Mouse (Mus musculus) hindbrain, embryonic 16.5 days (tissue): ENCODE results near the gene Zmynd8. TPM values are rescaled to one million over a fixed set of nuclear protein-coding genes. Genes with fewer than 3 reads are reported as not detected.

Experiments
- ATAC-seq: fragments of 200-750 bp; cut with Nextera tagmentation; 2 replicates; pipeline ENCODE4 v1.8.0; 2017; ENCODE audit warnings: moderate TSS enrichment, moderate library complexity
- H3K27ac ChIP-seq: fragments of 300-500 bp; sonication (generic); 2 replicates; pipeline ENCODE4 v1.5.1; 2014; ENCODE audit warnings: low read depth, mild to moderate bottlenecking, control low read depth, low read length, moderate library complexity
- H3K27me3 ChIP-seq: fragments of 300-500 bp; sonication (generic); replicated peaks from 2 replicates; pipeline ENCODE4 v1.6.1; 2014; ENCODE audit warnings: low read length; ENCODE audit not compliant: control insufficient read depth, insufficient read depth
- H3K36me3 ChIP-seq: fragments of 300-500 bp; sonication (generic); 2 replicates; pipeline ENCODE4 v1.6.1; 2014; ENCODE audit warnings: mild to moderate bottlenecking, low read length, moderate library complexity, mixed read lengths; ENCODE audit not compliant: control insufficient read depth, insufficient read depth
- H3K4me1 ChIP-seq: fragments of 300-500 bp; sonication (generic); 2 replicates; pipeline ENCODE4 v1.6.1; 2014; ENCODE audit warnings: low read depth, low read length; ENCODE audit not compliant: control insufficient read depth, insufficient read depth
- H3K4me2 ChIP-seq: fragments of 300-500 bp; sonication (generic); 2 replicates; pipeline ENCODE4 v1.6.1; 2014; ENCODE audit warnings: mild to moderate bottlenecking, low read length, control low read depth, moderate library complexity
- H3K4me3 ChIP-seq: fragments of 300-500 bp; sonication (generic); 2 replicates; pipeline ENCODE4 v1.5.1; 2014; ENCODE audit warnings: mild to moderate bottlenecking, low read length, control low read depth, moderate library complexity
- H3K9ac ChIP-seq: fragments of 300-500 bp; sonication (generic); 2 replicates; pipeline ENCODE4 v1.6.1; 2014; ENCODE audit warnings: low read depth, mild to moderate bottlenecking, control low read depth, low read length, moderate library complexity
- H3K9me3 ChIP-seq: fragments of 300-500 bp; sonication (generic); 2 replicates; pipeline ENCODE4 v1.6.1; 2014; ENCODE audit warnings: mild to moderate bottlenecking, low read length, moderate library complexity; ENCODE audit not compliant: control insufficient read depth
- whole genome bisulfite sequencing: fragments of 180-500 bp; shearing (Covaris S2); extraction: QIAGEN DNeasy Blood & Tissue Kit; methylation state at CpG from one replicate; pipeline ENCODE4 v1.1.7; 2014; 5-methylcytosine and 5-hydroxymethylcytosine counted together
- polyA plus RNA-seq: library from polyadenylated mRNA; unstranded; fragments of >200 nt; fragmentation: Nextera tagmentation; extraction: Ambion mirVana; gene quantifications from 2 replicates; pipeline ENCODE4 v1.2.1, GENCODE M21; 2015

Zmynd8 gene
- polyA plus RNA-seq, 1 experiment from 2014 or later, result 66.4 TPM

GRCm38 (mm10) chr2:165782324-165782723 is 116.5 kb downstream of the Zmynd8 start:
- H3K9me3 ChIP-seq, result no peaks in the 10 kb centered on the region
- no peaks in the 10 kb centered on the region for H3K4me1 ChIP-seq
- H3K27me3 ChIP-seq, result no peaks in the 10 kb centered on the region
- no peak overlapping the region for H3K4me2 ChIP-seq
- H3K9ac ChIP-seq, result no peak overlapping the region
- peak; percentile 43 for ATAC-seq
- H3K36me3 ChIP-seq, result peaks cover 23% of the 10 kb centered on the region
- no peak overlapping the region for H3K4me3 ChIP-seq
- no peak overlapping the region for H3K27ac ChIP-seq
- WGBS, result 31% methylated on average over 5 of the region's 5 CpGs

GRCm38 (mm10) chr2:165778927-165779326 is 119.9 kb downstream of the Zmynd8 start:
- peak overlapping the region; percentile 0; the same call in 1 of the 2 replicates for H3K27ac ChIP-seq
- H3K4me1 ChIP-seq, result no peaks in the 10 kb centered on the region
- 25% methylated on average over 6 of the region's 6 CpGs for WGBS
- H3K4me2 ChIP-seq, result no peak overlapping the region
- H3K27me3 ChIP-seq, result no peaks in the 10 kb centered on the region
- H3K9ac ChIP-seq, result no peak overlapping the region
- no peak overlapping the region for H3K4me3 ChIP-seq
- H3K9me3 ChIP-seq, result no peaks in the 10 kb centered on the region
- ATAC-seq, result peak; percentile 73
- peaks cover 7% of the 10 kb centered on the region for H3K36me3 ChIP-seq

DNA sequence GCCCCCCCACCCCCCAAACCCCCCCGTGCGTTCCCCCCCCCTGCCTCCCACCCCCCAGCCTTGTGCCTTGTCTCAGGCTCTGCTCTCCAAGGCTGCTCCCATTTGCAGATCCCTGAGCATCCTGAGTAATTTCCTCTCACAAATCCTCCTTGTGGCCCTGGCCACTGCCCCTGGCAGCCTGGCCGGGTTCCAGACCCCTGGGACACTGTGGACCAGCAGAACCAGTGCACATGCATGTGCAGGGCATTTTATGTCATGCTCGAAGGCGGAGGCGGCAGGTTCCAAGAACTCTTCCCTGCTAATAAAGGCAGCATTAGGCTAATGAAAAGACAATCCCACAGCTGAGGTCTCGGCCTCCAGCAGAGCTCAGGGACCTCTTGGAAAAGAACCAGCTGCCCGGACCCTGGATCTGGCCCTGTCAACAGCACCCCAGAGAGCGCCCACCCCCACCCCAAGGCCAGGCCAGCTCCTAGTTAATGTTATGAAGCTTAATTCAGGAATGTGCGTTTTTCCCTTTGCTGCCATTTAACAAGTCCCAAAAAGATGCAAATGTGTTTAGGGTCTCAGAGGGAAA is 129.4 kb downstream of the Zmynd8 start:
- 20% methylated on average over 8 of the region's 10 CpGs for WGBS
- Histone ChIP-seq H3K9ac (no peak overlapping the region; the same call in none of the 2 replicates), H3K27ac (no peak overlapping the region; the same call in 1 of the 2 replicates), H3K4me1 (peaks cover 7% of the 10 kb centered on the region), H3K4me3 (no peak overlapping the region), H3K27me3 (no peaks in the 10 kb centered on the region), H3K4me2 (no peak overlapping the region), H3K36me3 (no peaks in the 10 kb centered on the region), H3K9me3 (no peaks in the 10 kb centered on the region)
- 0 out of 2 replicates have a peak, but pooled peaks have one; percentile 32 for ATAC-seq

DNA sequence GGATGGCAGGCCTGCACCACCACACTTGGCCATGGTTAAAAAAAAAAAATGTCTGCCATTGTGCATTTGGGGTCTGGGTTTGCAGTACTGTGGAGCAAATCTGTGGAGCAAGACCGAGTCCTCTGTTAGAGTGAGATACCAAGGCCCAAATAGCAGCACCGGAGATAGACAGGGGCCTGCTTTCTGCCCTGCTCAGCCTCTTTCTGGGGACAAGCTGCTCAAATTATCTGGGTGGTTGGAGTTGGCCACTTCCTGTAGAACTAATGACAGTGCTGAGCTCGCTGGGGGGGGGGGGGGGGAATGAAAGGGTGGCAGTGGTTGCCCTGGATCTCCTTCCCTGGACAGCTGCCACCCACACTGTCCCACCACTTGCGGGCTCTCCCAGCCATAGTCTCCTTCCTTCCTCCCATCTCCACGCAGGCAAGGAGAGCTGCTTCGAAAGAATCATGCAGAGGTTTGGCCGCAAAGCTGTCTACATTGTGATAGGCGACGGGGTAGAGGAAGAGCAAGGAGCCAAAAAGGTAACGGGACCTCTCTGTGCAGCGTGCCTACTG is 129.9 kb downstream of the Zmynd8 start:
- no peak overlapping the region; the same call in 1 of the 2 replicates for H3K9ac ChIP-seq
- no peaks in the 10 kb centered on the region for H3K36me3 ChIP-seq
- ATAC-seq, result no peak
- no peaks in the 10 kb centered on the region for H3K27me3 ChIP-seq
- no peak overlapping the region for H3K4me2 ChIP-seq
- no peak overlapping the region for H3K4me3 ChIP-seq
- H3K9me3 ChIP-seq, result no peaks in the 10 kb centered on the region
- no peak overlapping the region; the same call in 1 of the 2 replicates for H3K27ac ChIP-seq
- peaks cover 7% of the 10 kb centered on the region for H3K4me1 ChIP-seq
- WGBS, result 42% methylated on average over 8 of the region's 11 CpGs

- H3K9ac ChIP-seq, result no peak overlapping the region
- H3K4me3 ChIP-seq, result no peak overlapping the region
- H3K36me3 ChIP-seq, result no peaks in the 10 kb centered on the region
- no peaks in the 10 kb centered on the region for H3K27me3 ChIP-seq
- no peak overlapping the region for H3K4me2 ChIP-seq
- no peak for ATAC-seq
- WGBS, result 78% methylated on average over 13 of the region's 13 CpGs
- peaks cover 10% of the 10 kb centered on the region for H3K4me1 ChIP-seq
- no peaks in the 10 kb centered on the region for H3K9me3 ChIP-seq
- no peak overlapping the region for H3K27ac ChIP-seq
These were observed 139.3 kb downstream of the Zmynd8 start for GRCm38 (mm10) chr2:165759421-165759985.

DNA sequence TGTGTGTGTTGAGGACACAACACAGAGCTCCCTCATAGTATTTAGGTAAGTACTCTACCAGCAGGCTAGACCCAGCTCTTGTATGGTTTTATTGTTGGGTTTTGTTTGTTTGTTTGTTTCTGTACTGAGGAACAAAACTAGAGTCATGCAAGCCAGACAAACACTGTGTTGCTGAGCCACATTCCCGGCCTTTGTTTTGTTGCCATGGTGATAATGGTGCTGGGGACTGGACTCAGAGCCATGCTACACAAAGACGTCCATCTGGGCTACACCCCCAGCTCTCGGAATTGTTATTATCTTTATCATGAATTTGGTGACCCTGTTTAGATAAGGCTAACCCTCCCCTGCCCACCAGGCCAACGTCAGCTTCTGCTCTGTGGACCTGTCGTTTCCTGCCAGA is 140.3 kb downstream of the Zmynd8 start:
- Histone ChIP-seq H3K27me3 (no peaks in the 10 kb centered on the region), H3K9ac (no peak overlapping the region), H3K4me2 (no peak overlapping the region), H3K4me3 (no peak overlapping the region), H3K27ac (0 out of 2 replicates have a peak overlapping the region, but pooled peaks have one; percentile 23), H3K36me3 (no peaks in the 10 kb centered on the region), H3K4me1 (peaks cover 10% of the 10 kb centered on the region), H3K9me3 (no peaks in the 10 kb centered on the region)
- 14% methylated on average over 5 of the region's 5 CpGs for WGBS
- peak; percentile 48; the same call in 1 of the 2 replicates for ATAC-seq

- ATAC-seq, result 0 out of 2 replicates have a peak, but pooled peaks have one; percentile 30
- 43% methylated on average over 15 of the region's 15 CpGs for WGBS
- Histone ChIP-seq H3K9me3 (no peaks in the 10 kb centered on the region), H3K9ac (peak overlapping the region; percentile 42), H3K4me2 (peak overlapping the region; percentile 27), H3K27me3 (no peaks in the 10 kb centered on the region), H3K4me3 (no peak overlapping the region), H3K4me1 (peaks cover 10% of the 10 kb centered on the region), H3K36me3 (no peaks in the 10 kb centered on the region), H3K27ac (no peak overlapping the region; the same call in 1 of the 2 replicates)
These were observed 141.0 kb downstream of the Zmynd8 start for GRCm38 (mm10) chr2:165757799-165758198.

DNA sequence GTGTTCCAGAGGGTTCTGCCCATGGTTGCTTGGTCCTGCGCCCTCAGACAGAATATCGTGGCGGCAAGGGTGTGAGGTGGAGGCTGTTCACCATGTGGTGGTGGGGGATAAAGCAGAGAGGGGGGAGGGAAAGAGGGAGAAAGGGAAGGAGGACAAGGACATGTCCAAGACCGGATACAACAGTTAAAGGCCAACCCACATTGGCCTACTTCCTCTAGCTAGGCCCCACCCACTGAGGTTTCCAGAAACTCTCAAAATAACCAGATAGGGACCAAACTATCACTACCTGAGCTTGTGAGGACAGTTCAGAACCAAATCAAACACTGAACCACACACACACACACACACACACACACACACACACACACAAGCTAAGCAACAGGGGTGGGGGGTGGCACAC is 146.1 kb downstream of the Zmynd8 start:
- Histone ChIP-seq H3K36me3 (no peaks in the 10 kb centered on the region), H3K27me3 (no peaks in the 10 kb centered on the region), H3K4me3 (no peak overlapping the region), H3K4me1 (peaks cover 1% of the 10 kb centered on the region; the same call in 1 of the 2 replicates), H3K27ac (no peak overlapping the region), H3K9me3 (no peaks in the 10 kb centered on the region), H3K9ac (no peak overlapping the region), H3K4me2 (no peak overlapping the region)
- WGBS, result 90% methylated on average over 4 of the region's 4 CpGs
- ATAC-seq, result no peak

DNA sequence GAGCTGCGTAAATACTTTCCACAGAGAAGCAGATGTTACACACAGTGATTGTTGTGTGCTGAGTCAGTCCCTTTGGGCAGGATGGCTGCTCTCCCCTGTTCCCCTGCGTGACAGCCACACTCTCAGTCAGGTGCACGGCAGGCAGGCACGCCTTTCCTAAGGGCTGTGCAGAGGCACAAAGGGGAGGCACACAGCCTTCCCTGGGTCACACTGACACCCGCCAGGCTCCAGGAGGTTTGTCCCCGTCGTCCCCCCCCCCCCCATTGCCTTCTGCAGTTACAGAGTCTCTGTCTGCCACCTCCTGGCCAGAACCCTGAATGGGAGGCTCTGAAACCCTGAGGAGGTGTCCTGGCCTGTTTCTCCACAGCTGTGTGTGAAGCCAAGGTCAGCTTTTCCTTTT is 147.7 kb downstream of the Zmynd8 start:
- H3K9me3 ChIP-seq, result no peaks in the 10 kb centered on the region
- WGBS, result 19% methylated on average over 7 of the region's 7 CpGs
- no peaks in the 10 kb centered on the region for H3K36me3 ChIP-seq
- ATAC-seq, result no peak
- no peaks in the 10 kb centered on the region for H3K27me3 ChIP-seq
- no peak overlapping the region for H3K27ac ChIP-seq
- H3K4me2 ChIP-seq, result no peak overlapping the region
- H3K4me3 ChIP-seq, result no peak overlapping the region
- no peaks in the 10 kb centered on the region for H3K4me1 ChIP-seq
- H3K9ac ChIP-seq, result 0 out of 2 replicates have a peak overlapping the region, but pooled peaks have one; percentile 22
